Mouse (Mus musculus) kidney, postnatal 0 days (tissue): Measurements from ENCODE around the gene Chuk. TPM values are rescaled to one million over a fixed set of nuclear protein-coding genes. Genes with fewer than 3 reads are reported as not detected.

Source experiments
- ATAC-seq: fragments of 200-750 bp; cut with Nextera tagmentation; replicated peaks from 2 replicates; pipeline ENCODE4 v1.8.0; 2017; ENCODE audit warnings: low read depth, moderate number of reproducible peaks, moderate TSS enrichment, moderate library complexity; ENCODE audit not compliant: low FRiP score
- DNase-seq: peaks from one replicate; pipeline ENCODE4 v3.0.0-alpha.2; 2016; ENCODE audit warnings: low spot score
- H3K27ac ChIP-seq: fragments of 300-500 bp; sonication (generic); 2 replicates; pipeline ENCODE4 v1.5.1; 2014; ENCODE audit warnings: mild to moderate bottlenecking
- H3K27me3 ChIP-seq: fragments of 300-500 bp; sonication (generic); 2 replicates; pipeline ENCODE4 v1.6.1; 2014; ENCODE audit warnings: low read length, mixed read lengths; ENCODE audit not compliant: insufficient read depth
- H3K36me3 ChIP-seq: fragments of 300-500 bp; sonication (generic); 2 replicates; pipeline ENCODE4 v1.6.1; 2014; ENCODE audit warnings: low read length, mixed read lengths; ENCODE audit not compliant: insufficient read depth
- H3K4me1 ChIP-seq: fragments of 300-500 bp; sonication (generic); replicated peaks from 2 replicates; pipeline ENCODE4 v1.6.1; 2014; ENCODE audit warnings: antibody characterized with exemption, low read length, mixed read lengths; ENCODE audit not compliant: insufficient read depth
- H3K4me2 ChIP-seq: fragments of 300-500 bp; sonication (generic); 2 replicates; pipeline ENCODE4 v1.6.1; 2014; ENCODE audit warnings: mild to moderate bottlenecking, low read length, moderate library complexity, mixed read lengths
- H3K4me3 ChIP-seq: fragments of 300-500 bp; sonication (generic); replicated peaks from 2 replicates; pipeline ENCODE4 v1.5.1; 2014; ENCODE audit warnings: low read depth, low read length
- H3K9ac ChIP-seq: fragments of 300-500 bp; sonication (generic); 2 replicates; pipeline ENCODE4 v1.6.1; 2014; ENCODE audit warnings: low read depth, low read length
- H3K9me3 ChIP-seq: fragments of 300-500 bp; sonication (generic); replicated peaks from 2 replicates; pipeline ENCODE4 v1.6.1; 2016; ENCODE audit warnings: low read length, inconsistent platforms, mixed read lengths
- CTCF ChIP-seq: IDR thresholded peaks from 2 replicates; pipeline ENCODE4 v1.5.1; 2016; ENCODE audit warnings: antibody characterized with exemption, low read depth, mild to moderate bottlenecking, moderate library complexity
- WGBS: fragments of 180-500 bp; shearing (Covaris S2); extraction: QIAGEN DNeasy Blood & Tissue Kit; methylation state at CpG from one replicate; pipeline ENCODE4 v1.1.7; 2014; 5-methylcytosine and 5-hydroxymethylcytosine counted together
- polyA plus RNA-seq: library from polyadenylated mRNA; unstranded; fragments of >200 nt; fragmentation: Nextera tagmentation; extraction: Ambion mirVana; gene quantifications from 2 replicates; pipeline ENCODE4 v1.2.1, GENCODE M21; 2015

Gene Chuk
- polyA plus RNA-seq, 1 experiment from 2014 or later: 43.3 TPM

DNA sequence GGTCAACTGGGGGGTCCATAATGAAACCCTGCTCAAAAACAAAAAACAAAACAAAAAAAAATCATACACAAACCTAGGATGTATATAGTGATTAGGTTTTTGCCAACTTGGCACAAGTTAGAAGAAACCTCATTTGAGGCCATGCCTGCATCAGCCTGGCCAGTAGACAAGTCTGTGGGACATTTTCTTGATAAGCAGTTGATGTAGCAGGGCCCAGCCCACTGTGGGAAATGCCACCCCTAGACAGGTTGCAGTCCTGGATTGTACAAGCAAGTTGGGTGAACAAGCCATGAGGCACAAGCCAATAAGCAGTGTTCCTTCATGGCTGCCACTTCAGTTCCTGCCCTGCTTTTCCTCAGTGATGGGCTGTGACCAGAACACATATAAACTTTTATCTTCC, 6.4 kb downstream of the Chuk start:
- H3K27ac ChIP-seq: no peak overlapping the region
- H3K9me3 ChIP-seq: no peaks in the 10 kb centered on the region
- no peak overlapping the region for H3K4me3 ChIP-seq
- no peaks in the 10 kb centered on the region for H3K27me3 ChIP-seq
- H3K4me1 ChIP-seq: no peaks in the 10 kb centered on the region
- no peak for TF ChIP-seq CTCF
- DNase-seq (no peak), ATAC-seq (no peak)
- H3K4me2 ChIP-seq: no peak overlapping the region
- peaks cover 22% of the 10 kb centered on the region for H3K36me3 ChIP-seq
- H3K9ac ChIP-seq: no peak overlapping the region

DNA sequence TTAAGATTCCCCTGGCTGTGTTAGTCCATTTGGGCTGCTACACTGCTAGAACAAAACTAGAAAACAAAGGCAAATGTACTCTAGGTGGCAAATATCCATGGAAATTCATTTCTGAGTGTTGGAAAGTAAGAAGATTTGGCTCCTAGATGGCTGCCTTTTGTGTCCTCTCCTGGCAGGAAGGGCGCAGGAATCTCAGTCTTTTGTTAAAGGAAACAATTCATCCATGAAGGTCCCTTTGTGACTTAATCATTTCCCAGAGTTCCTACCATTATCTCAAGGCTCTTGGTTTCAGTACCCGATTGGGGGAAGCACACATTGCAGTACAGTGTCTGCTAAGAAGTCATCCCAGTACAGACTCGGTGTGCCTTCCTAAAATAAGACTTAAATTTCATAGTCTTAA, 21.0 kb downstream of the Chuk start:
- no peak overlapping the region for H3K9ac ChIP-seq
- DNase-seq (no peak), ATAC-seq (no peak)
- H3K4me1 ChIP-seq: no peaks in the 10 kb centered on the region
- 0 out of 2 replicates have a peak, but pooled peaks cover 38% of the 10 kb centered on the region for H3K36me3 ChIP-seq
- no peak for TF ChIP-seq CTCF
- no peak overlapping the region for H3K4me3 ChIP-seq
- no peaks in the 10 kb centered on the region for H3K9me3 ChIP-seq
- no peak overlapping the region for H3K27ac ChIP-seq
- WGBS: 82% methylated on average over 3 of the region's 3 CpGs
- H3K27me3 ChIP-seq: no peaks in the 10 kb centered on the region
- H3K4me2 ChIP-seq: no peak overlapping the region

DNA sequence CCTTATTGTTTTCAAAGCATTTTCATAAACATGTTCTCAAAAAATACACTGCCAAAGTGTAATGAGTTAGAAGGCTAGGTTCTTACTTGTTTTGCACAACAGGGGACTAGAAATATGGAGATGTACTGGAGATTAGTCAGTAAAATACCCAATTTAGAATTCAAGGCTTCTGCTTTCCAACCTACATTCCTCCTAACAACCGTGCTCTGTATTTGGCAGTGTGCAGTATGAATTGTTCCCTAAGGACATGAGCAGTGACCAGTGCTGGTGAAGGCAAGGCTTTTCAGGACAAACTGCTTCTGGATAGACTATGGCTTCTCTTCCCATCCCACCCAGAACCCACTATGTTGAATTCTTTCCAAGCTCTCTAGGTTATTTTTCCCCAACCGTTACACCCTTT, 26.4 kb downstream of the Chuk start:
- no peak for DNase-seq
- TF ChIP-seq CTCF: no peak
- H3K4me1 ChIP-seq: no peaks in the 10 kb centered on the region
- no peaks in the 10 kb centered on the region for H3K9me3 ChIP-seq
- H3K9ac ChIP-seq: no peak overlapping the region
- ATAC-seq: no peak
- no peak overlapping the region for H3K4me2 ChIP-seq
- H3K27me3 ChIP-seq: no peaks in the 10 kb centered on the region
- H3K4me3 ChIP-seq: no peak overlapping the region
- H3K36me3 ChIP-seq: peaks cover 36% of the 10 kb centered on the region
- 76% methylated on average over 2 of the region's 2 CpGs for WGBS
- no peak overlapping the region for H3K27ac ChIP-seq

DNA sequence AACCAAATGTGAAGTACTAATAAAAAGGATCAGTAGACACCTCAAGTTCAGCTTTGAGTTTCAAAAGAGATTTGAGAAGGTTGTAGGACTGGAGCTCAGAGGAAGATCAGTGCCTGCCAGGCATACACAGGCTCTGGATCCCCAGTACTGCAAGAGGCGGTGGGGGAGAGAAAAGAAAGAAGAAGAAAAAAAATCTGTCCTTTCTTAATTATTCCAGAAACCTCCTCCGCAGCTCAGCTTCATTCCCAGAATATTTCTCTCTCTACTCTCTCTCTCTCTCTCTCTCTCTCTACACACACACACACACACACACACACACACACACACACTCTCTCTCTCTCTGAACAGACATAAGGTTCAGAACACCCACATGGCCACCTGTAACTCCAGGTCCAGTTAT, 27.3 kb downstream of the Chuk start:
- no peak for TF ChIP-seq CTCF
- Histone ChIP-seq H3K27me3 (no peaks in the 10 kb centered on the region), H3K9ac (no peak overlapping the region), H3K4me2 (no peak overlapping the region), H3K27ac (no peak overlapping the region), H3K36me3 (peaks cover 33% of the 10 kb centered on the region), H3K9me3 (no peaks in the 10 kb centered on the region), H3K4me3 (no peak overlapping the region), H3K4me1 (no peaks in the 10 kb centered on the region)
- ATAC-seq (no peak), DNase-seq (peak; percentile 11)
- 76% methylated on average over 2 of the region's 2 CpGs for WGBS

DNA sequence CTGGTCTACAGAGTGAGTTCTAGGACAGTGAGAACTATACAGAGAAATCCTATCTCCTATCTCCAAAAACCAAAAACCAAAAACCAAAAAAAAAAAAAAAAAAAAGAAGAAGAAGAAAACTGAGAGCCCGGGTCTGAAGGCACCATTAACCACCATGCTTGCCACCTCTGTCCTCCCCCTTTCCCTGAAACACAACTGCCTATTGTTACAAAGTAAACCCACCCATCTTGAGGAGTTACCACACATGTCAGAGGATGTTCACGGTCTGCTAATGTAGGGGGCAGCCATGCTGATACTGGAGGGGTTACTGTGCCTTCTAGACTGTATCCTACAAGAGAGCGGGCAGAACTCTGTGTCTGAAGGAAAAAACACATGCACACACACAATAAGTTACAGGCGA, 30.3 kb downstream of the Chuk start:
- 55% methylated on average over 4 of the region's 4 CpGs for WGBS
- no peak overlapping the region for H3K4me3 ChIP-seq
- no peak overlapping the region for H3K4me2 ChIP-seq
- no peaks in the 10 kb centered on the region for H3K27me3 ChIP-seq
- ATAC-seq (peak; percentile 77), DNase-seq (peak; percentile 87)
- H3K9ac ChIP-seq: no peak overlapping the region
- no peak overlapping the region for H3K27ac ChIP-seq
- no peaks in the 10 kb centered on the region for H3K9me3 ChIP-seq
- TF ChIP-seq CTCF: no peak
- H3K4me1 ChIP-seq: no peaks in the 10 kb centered on the region
- H3K36me3 ChIP-seq: peaks cover 20% of the 10 kb centered on the region

DNA sequence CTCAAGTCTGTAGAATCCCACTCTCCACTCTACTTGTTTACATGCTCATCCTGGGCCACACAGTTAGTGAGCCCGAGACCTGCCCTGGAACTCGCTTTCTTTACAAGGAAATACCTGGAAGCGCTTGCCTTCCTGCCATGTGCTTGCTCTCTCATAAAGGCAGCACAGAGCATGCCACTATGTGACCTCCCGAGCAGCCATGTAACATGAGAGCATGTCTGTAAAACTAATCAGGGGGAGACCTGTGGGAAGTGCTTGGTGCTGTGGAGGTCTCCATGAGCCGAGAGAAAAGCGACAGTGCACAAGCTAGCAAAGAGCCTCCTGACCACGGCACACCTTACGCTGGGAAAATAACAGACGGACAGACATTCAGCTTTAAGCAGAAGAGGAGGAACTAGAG, 30.8 kb downstream of the Chuk start:
- H3K4me1 ChIP-seq: no peaks in the 10 kb centered on the region
- H3K4me3 ChIP-seq: no peak overlapping the region
- H3K9me3 ChIP-seq: no peaks in the 10 kb centered on the region
- ATAC-seq (peak; percentile 57; the same call in 1 of the 2 replicates), DNase-seq (peak; percentile 81)
- H3K9ac ChIP-seq: no peak overlapping the region
- H3K27ac ChIP-seq: 0 out of 2 replicates have a peak overlapping the region, but pooled peaks have one; percentile 19
- 40% methylated on average over 9 of the region's 9 CpGs for WGBS
- H3K4me2 ChIP-seq: no peak overlapping the region
- H3K27me3 ChIP-seq: no peaks in the 10 kb centered on the region
- TF ChIP-seq CTCF: no peak
- peaks cover 20% of the 10 kb centered on the region for H3K36me3 ChIP-seq

DNA sequence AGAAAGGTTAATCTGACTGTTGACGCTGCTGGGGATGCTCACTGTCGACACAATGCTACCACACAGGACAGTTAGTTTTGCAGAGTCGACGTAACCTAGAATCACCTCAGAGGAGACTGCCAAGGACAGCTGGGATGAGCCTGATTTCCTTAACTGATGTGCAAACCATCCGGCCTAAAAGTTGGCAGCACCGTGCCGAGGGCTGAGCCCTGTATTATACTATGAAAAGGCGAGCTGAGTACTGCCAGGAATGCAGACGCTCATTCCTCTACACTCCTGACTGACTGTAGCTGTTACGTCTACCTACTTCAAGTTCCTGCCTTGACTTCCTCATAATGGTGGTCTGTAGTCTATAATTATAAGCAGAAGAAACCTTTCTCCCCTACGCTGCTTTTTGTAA, 32.3 kb downstream of the Chuk start:
- 77% methylated on average over 11 of the region's 11 CpGs for WGBS
- Histone ChIP-seq H3K9ac (no peak overlapping the region), H3K27ac (no peak overlapping the region), H3K4me2 (no peak overlapping the region), H3K36me3 (peaks cover 20% of the 10 kb centered on the region), H3K27me3 (no peaks in the 10 kb centered on the region), H3K4me3 (no peak overlapping the region), H3K9me3 (no peaks in the 10 kb centered on the region), H3K4me1 (no peaks in the 10 kb centered on the region)
- DNase-seq: no peak
- no peak for TF ChIP-seq CTCF
- no peak for ATAC-seq
